Mouse (Mus musculus): ENCODE measurements around the gene Dbnl. TPM values are rescaled to one million over a fixed set of nuclear protein-coding genes. Genes with fewer than 3 reads are reported as not detected.

The Dbnl gene
- 10 to 100 TPM; 26.1 to 27.2 TPM for total RNA-seq (2021)

DNA sequence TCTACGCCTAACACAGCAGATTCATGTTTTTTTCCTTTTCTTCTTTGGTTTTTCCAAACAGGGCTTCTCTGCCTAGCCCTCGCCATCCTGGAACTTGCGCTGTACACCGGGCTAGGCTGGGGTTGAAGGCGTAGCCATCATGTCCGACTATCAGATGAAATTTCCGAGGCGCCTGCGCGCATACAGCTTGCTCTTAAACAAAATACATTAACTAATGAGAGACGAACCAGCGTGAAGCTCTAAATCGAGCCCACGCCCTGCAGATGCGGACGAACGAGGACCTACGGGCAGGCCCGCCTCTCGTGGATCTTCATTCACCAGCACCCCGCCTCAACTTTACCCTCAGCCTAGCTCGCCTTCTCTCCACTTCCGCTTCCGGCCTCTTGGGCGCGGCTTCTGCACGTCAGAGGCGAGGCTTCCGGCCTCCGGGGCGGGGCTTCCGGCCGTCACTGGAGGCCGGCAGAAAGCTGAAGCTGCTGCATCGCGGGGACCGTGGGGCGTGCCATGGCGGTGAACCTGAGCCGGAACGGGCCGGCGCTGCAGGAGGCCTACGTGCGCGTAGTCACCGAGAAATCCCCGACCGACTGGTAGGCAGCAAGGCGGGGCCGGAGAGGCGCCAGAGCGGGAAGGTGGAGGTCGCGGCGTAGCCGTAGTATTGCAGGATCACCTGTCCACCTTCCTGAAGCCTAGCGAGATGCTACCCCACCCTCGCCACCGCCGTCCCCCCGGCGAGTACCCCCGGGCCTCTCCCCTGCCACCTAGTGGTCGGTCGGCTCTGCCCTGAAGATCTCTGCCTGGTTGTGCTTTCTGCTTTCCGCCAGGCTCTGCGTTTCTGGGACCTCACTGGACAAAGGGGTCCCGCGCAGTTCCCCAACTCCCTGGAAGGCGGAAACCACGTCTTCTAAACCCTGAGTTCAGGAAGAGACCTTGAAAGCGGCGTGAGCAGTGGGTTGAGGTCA is at the start of gene Dbnl:
Dbnl (plus strand) TSS at position 433 of the 959 bp plus-strand sequence.
- peak; percentile 94 for DNase-seq (ENCODE audit: low spot score)
- intact Hi-C loops (cut with DNase I): loop anchor here (2.0 to 5.0 kb wide), 3 partner anchors 28 to 99 kb away; partner anchors contain the start of gene Polm

DNA sequence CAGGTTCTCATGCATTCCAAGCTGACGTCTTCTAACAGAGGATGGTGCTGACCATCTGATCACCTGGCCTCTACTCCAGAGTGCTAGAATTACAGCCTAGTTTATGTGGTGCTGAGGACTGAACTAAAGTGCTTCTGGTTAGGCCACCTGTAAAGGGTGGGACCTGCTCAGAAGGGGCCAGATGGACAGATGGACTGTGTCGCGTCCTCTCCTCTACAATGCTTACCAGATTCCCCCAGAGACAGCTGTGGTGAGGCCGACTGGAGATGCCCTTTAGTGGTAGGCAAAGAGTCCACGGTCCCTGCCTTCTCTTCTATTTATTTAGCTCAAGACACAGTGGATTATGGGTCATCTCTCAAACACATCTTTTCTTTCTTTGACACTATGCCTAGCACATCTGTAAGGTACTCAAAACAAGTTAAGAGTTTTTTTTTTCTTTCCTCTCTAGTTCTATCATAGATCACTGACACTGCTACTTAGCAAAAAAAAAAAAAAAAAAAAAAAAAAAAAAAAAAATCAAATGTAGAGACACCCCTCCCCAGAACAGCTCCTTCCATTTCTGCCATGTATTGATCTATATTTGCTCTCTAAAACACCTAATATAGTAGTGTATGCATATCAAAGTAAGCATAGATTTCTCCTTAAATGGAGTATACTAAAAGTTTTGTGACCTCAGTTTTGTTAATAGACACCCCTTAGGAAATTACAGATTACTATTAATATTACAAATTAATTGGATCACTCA is 49.2 kb upstream of the Dbnl start:
- no peak for DNase-seq (ENCODE audit: low spot score)
- intact Hi-C loops (cut with DNase I): no loop called here

GRCm38 (mm10) chr11:5739846-5740245 is 48.4 kb upstream of the Dbnl start:
- no peak for DNase-seq (ENCODE audit: low spot score)

DNA sequence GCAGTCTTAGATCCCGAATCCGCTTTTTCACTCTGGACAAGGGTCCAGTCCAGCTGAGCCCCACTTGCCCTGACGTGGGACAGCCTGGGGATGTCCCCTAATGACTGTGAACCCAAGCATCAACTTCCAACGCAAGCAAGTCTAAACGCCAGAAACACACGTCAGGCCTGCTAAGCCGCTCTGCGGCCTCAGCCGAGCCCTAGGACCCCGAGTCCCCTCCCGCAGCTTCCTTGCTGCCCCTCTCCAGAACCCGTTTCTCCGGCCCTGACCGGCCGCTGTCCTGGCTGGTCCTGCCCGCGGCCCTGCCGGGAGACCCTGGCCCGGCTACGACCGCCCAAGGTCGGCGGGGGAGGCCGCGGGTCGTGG is 47.7 kb upstream of the Dbnl start:
- intact Hi-C loops (cut with DNase I): loop anchor here (2.0 kb wide), 1 partner anchor 20 kb away; no protein-coding TSS in a partner anchor
- DNase-seq (ENCODE audit: low spot score): no peak

More at GRCm38 (mm10) chr11:5739846-5740245, 48.4 kb upstream of the Dbnl start:
- intact Hi-C loops (cut with DNase I): loop anchor here (2.0 kb wide), 1 partner anchor 21 kb away; no protein-coding TSS in a partner anchor

- intact Hi-C loops (cut with DNase I): loop anchor here (2.0 kb wide), 1 partner anchor 20 kb away; no protein-coding TSS in a partner anchor
- peak; percentile 77 for DNase-seq (ENCODE audit: low spot score)
Measured at GRCm38 (mm10) chr11:5740965-5741627, 47.2 kb upstream of the Dbnl start.

DNA sequence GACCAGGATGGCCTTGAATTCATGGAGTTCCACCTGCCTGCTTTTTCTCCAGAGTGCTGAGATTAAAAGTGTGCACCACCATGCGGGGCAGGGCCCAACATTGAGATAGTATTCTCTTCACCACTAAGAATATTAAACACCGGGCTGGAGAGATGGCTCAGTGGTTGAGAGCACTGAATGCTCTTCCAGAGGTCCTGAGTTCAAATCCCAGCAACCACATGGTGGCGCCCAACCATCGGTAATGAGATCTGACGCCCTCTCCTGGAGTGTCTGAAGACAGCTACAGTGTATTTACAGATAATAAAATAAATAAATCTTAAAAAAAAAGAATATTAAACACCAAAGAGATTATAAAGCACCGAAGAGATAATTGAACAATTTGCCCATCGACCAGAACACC is 46.2 kb upstream of the Dbnl start:
- intact Hi-C loops (cut with DNase I): no loop called here
- no peak for DNase-seq (ENCODE audit: low spot score)

GRCm38 (mm10) chr11:5744951-5745350 is 43.3 kb upstream of the Dbnl start:
- intact Hi-C loops (cut with DNase I): no loop called here

GRCm38 (mm10) chr11:5753755-5754154 is 34.5 kb upstream of the Dbnl start:
- intact Hi-C loops (cut with DNase I): no loop called here
- no peak for DNase-seq (ENCODE audit: low spot score)

More at GRCm38 (mm10) chr11:5744951-5745350, 43.3 kb upstream of the Dbnl start:
- DNase-seq (ENCODE audit: low spot score): no peak

GRCm38 (mm10) chr11:5761820-5762632 is 26.3 kb upstream of the Dbnl start, which contains the start of gene Urgcp:
Gene Urgcp, minus strand, starts transcription at chr11:5762376.
- intact Hi-C loops (cut with DNase I): loop anchor here (2.0 to 5.0 kb wide), 3 partner anchors 21 to 55 kb away; partner anchors contain the start of gene Dbnl
- DNase-seq (ENCODE audit: low spot score): peak; percentile 90

DNA sequence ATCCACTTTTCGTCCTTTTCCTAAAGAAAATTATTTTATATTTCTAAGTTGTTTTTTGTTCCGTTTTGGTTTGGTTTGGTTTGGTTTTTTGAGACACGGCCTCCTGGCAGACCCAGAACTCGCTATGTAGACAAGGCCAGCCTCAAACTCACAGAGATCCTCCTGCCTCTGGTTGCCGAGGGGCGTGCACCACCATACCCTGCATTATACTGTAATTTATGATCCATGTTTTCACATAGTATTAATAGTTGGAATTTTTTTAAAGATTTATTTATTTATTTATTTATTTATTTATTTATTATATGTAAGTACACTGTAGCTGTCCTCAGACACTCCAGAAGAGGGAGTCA is 25.7 kb upstream of the Dbnl start:
- intact Hi-C loops (cut with DNase I): loop anchor here (5.0 kb wide), 1 partner anchor 55 kb away; no protein-coding TSS in a partner anchor
- DNase-seq (ENCODE audit: low spot score): no peak

DNA sequence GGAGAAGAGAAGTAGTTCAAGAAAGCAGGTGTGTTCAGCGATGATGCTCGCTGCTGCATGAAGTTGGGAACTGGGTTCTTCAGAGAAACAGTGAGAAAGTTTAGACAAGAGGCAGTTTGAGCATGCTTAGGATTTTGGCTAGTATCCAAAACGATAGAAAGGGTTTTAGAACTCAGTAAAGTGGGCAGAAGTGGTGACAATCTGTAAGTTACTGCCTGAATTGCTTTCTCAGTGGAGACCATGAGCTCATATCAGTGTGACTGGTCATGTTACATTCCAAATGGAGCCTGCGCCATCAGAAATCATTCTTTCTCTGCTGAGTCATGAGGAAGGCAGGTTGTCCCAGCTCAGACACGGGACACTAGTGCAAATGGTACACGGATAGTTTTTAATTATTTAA is 22.3 kb upstream of the Dbnl start:
- DNase-seq (ENCODE audit: low spot score): no peak
- intact Hi-C loops (cut with DNase I): no loop called here

DNA sequence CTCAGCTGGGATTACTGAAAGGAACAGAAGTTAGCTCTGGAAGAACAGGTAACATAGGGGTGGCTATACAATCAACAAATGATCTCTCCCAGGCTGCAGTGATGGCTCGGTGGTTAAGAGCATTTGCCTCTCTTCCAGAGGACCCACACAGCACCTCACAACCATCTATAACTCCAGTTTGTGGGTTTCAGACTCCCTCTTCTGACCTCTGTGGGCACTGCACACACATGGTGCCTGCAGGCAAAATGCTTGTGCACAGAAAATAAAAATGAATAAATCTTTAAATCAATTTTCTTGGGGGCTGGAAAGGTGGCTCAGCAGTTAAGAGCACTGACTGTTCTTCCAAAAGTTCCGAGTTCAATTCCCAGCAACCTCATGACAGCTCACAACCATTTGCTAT is 9.8 kb upstream of the Dbnl start:
- intact Hi-C loops (cut with DNase I): no loop called here
- DNase-seq (ENCODE audit: low spot score): no peak

- no peak for DNase-seq (ENCODE audit: low spot score)
- intact Hi-C loops (cut with DNase I): no loop called here
Measured at GRCm38 (mm10) chr11:5780035-5780499, 8.2 kb upstream of the Dbnl start.

DNA sequence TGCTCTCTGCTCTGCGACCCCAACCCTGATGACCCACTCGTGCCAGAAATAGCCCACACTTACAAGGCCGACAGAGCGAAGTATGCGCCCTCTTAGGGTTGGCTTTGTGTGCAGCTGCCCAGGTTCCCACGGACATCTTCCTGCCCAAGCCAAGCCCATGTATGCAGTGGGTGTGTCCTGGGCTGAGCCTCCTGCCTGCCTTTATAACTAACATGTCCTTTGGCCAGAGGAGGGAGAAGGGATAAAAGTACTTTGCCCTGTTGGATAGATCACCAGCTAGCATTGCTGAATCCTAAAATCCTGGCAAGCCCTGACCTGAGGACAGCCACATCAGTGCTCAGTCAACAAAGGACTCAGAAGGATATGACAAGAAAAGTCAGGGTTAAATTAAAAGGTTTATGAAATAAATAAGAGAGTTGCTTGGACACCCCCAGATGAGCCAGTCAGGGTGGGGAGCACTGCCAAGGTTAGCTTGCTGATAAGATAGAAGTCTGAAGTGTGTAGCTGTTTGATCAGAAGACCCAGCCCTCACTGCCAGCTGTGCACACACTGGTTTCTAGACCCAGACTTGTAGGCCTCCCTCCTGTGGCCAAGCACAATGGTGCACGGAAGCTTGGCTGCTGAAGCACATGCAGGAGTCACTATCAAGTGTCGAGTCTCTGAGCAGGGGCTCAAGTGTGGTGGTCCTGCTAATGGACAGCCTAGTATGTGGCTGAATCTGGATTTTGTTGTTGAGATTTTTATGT is 5.9 kb upstream of the Dbnl start:
- intact Hi-C loops (cut with DNase I): no loop called here
- DNase-seq (ENCODE audit: low spot score): no peak

DNA sequence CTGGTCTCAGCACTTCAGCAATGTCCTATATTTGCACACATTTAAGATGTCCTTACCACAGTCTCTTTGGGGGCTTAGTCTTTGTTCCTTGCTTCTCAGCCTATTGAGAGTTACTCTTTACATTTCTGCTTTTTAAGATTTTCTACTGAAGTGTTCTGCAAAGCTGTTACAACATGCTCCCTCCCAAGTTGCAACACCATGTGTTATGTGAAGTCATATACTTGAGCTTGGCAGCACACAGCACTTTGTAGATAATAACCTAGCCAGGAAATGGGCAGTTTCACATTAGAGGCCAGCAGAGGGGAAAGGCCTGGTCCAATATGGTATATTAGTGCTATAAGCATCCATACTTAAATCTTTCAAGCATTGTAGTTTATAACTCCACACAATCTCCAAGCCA is 2.6 kb upstream of the Dbnl start:
- no peak for DNase-seq (ENCODE audit: low spot score)
- intact Hi-C loops (cut with DNase I): loop anchor here (5.0 kb wide), 2 partner anchors 52 to 102 kb away; partner anchors contain the start of gene Polm

- intact Hi-C loops (cut with DNase I): loop anchor here (2.0 to 5.0 kb wide), 3 partner anchors 27 to 100 kb away; partner anchors contain the start of gene Polm
- DNase-seq (ENCODE audit: low spot score): no peak
Measured at GRCm38 (mm10) chr11:5787671-5788055, 625 bp upstream of the Dbnl start.

GRCm38 (mm10) chr11:5789071-5789753 is 924 bp downstream of the Dbnl start:
- no peak for DNase-seq (ENCODE audit: low spot score)
- intact Hi-C loops (cut with DNase I): loop anchor here (2.0 to 5.0 kb wide), 3 partner anchors 28 to 98 kb away; partner anchors contain the start of gene Polm
